Mouse (Mus musculus) MEL (cell line): ENCODE results near the gene Col25a1. TPM values are rescaled to one million over a fixed set of nuclear protein-coding genes. Genes with fewer than 3 reads are reported as not detected.

ENCODE experiments used
- DNase-seq: peaks from one replicate; pipeline ENCODE4 v3.0.0; 2011; ENCODE audit warnings: low read depth, low spot score
- H3K27ac ChIP-seq: 2 replicates; pipeline ENCODE4 v1.5.1; 2012; ENCODE audit warnings: low read depth, mild to moderate bottlenecking, control low read depth, low read length, moderate library complexity; ENCODE audit not compliant: control insufficient read depth
- H3K27me3 ChIP-seq, 2 experiments: fragments of 150-350 bp in 1 of 2; sonication (generic) in 1 of 2; 2 replicates each; pipeline ENCODE4 v1.6.1; 2012; ENCODE audit warnings: low read length in 2 of 2, mild to moderate bottlenecking in 2 of 2, improper control_type of control experiment in 1 of 2, moderate library complexity in 1 of 2; ENCODE audit not compliant: insufficient read depth in 2 of 2, control insufficient read depth in 1 of 2
- H3K36me3 ChIP-seq, 2 experiments: 2 replicates each; pipeline ENCODE4 v1.6.1; 2012 to 2014; ENCODE audit warnings: low read length in 2 of 2, improper control_type of control experiment in 1 of 2, inconsistent platforms in 1 of 2, mild to moderate bottlenecking in 1 of 2; ENCODE audit not compliant: insufficient read depth in 2 of 2, control insufficient read depth in 1 of 2
- H3K4me1 ChIP-seq, 2 experiments: fragments of 150-350 bp in 1 of 2; sonication (generic) in 1 of 2; 2 replicates each; pipeline ENCODE4 v1.6.1; 2012; ENCODE audit warnings: low read length in 2 of 2, improper control_type of control experiment in 1 of 2, mild to moderate bottlenecking in 1 of 2; ENCODE audit not compliant: insufficient read depth in 2 of 2, control insufficient read depth in 1 of 2
- H3K4me3 ChIP-seq, 2 experiments: fragments of 150-350 bp in 1 of 2; sonication (generic) in 1 of 2; 2 replicates each; pipeline ENCODE4 v1.5.1; 2012; ENCODE audit warnings: low read depth in 2 of 2, low read length in 2 of 2, mild to moderate bottlenecking in 2 of 2, moderate library complexity in 2 of 2, control low read depth in 1 of 2, improper control_type of control experiment in 1 of 2; ENCODE audit not compliant: control insufficient read depth in 1 of 2, insufficient read depth in 1 of 2
- H3K79me2 ChIP-seq: 2 replicates; pipeline ENCODE4 v1.6.1; 2012; ENCODE audit warnings: mild to moderate bottlenecking, low read length, moderate library complexity; ENCODE audit not compliant: control insufficient read depth, poor library complexity, insufficient read depth
- H3K9ac ChIP-seq: 2 replicates; pipeline ENCODE4 v1.6.1; 2012; ENCODE audit warnings: low read depth, mild to moderate bottlenecking, control low read depth, low read length, moderate library complexity; ENCODE audit not compliant: control insufficient read depth, poor library complexity, severe bottlenecking
- H3K9me3 ChIP-seq: fragments of 150-350 bp; sonication (generic); replicated peaks from 2 replicates; pipeline ENCODE4 v1.6.1; 2012; ENCODE audit warnings: mild to moderate bottlenecking, low read length, improper control_type of control experiment, moderate library complexity; ENCODE audit not compliant: insufficient read depth
- CHD2 ChIP-seq: IDR thresholded peaks from 2 replicates; pipeline ENCODE4 v1.6.1; 2011; ENCODE audit warnings: low read length, improper control_type of control experiment
- ELF1 ChIP-seq: IDR thresholded peaks from 2 replicates; pipeline ENCODE4 v1.6.1; 2014; ENCODE audit warnings: low read depth, mild to moderate bottlenecking, inconsistent platforms, low read length, improper control_type of control experiment, moderate library complexity
- EP300 ChIP-seq, 2 experiments: IDR thresholded peaks; 2 replicates each; pipeline ENCODE4 v1.6.1; 2011; ENCODE audit warnings: improper control_type of control experiment in 2 of 2, low read length in 2 of 2, low read depth in 1 of 2, mild to moderate bottlenecking in 1 of 2
- GABPA ChIP-seq: IDR thresholded peaks from 2 replicates; pipeline ENCODE4 v1.6.1; 2012; ENCODE audit warnings: low read depth, mild to moderate bottlenecking, inconsistent platforms, low read length, improper control_type of control experiment, moderate library complexity
- JUND ChIP-seq: IDR thresholded peaks from 2 replicates; pipeline ENCODE4 v1.6.1; 2011; ENCODE audit warnings: low read depth, mild to moderate bottlenecking, improper control_type of control experiment, low read length
- MAFK ChIP-seq: IDR thresholded peaks from 2 replicates; pipeline ENCODE4 v1.6.1; 2011; ENCODE audit warnings: low read depth, mild to moderate bottlenecking, low read length, improper control_type of control experiment, borderline replicate concordance
- MAZ ChIP-seq: IDR thresholded peaks from 2 replicates; pipeline ENCODE4 v1.6.1; 2012; ENCODE audit warnings: low read depth, mild to moderate bottlenecking, inconsistent platforms, low read length, improper control_type of control experiment
- MEF2A ChIP-seq: IDR thresholded peaks from 2 replicates; pipeline ENCODE4 v1.6.1; 2014; ENCODE audit warnings: low read depth, mild to moderate bottlenecking, inconsistent platforms, low read length, improper control_type of control experiment; ENCODE audit not compliant: poor library complexity, insufficient replicate concordance, severe bottlenecking; ENCODE audit errors: extremely low read depth
- MXI1 ChIP-seq: IDR thresholded peaks from 2 replicates; pipeline ENCODE4 v1.6.1; 2011; ENCODE audit warnings: mild to moderate bottlenecking, low read depth, low read length, improper control_type of control experiment
- MYB ChIP-seq: IDR thresholded peaks from 2 replicates; pipeline ENCODE4 v1.6.1; 2011; ENCODE audit warnings: mild to moderate bottlenecking, low read depth, low read length, improper control_type of control experiment
- MYC ChIP-seq: IDR thresholded peaks from 2 replicates; pipeline ENCODE4 v1.6.1; 2011; ENCODE audit warnings: low read depth, mild to moderate bottlenecking, low read length, improper control_type of control experiment, moderate library complexity
- NELFE ChIP-seq: IDR thresholded peaks from 2 replicates; pipeline ENCODE4 v1.6.1; 2011; ENCODE audit warnings: low read depth, low read length, improper control_type of control experiment
- POLR2A ChIP-seq, 2 experiments: IDR thresholded peaks; 2 replicates each; pipeline ENCODE4 v1.6.1; 2011 to 2012; ENCODE audit warnings: low read length in 2 of 2, mild to moderate bottlenecking in 2 of 2, control low read depth in 1 of 2, improper control_type of control experiment in 1 of 2, low read depth in 1 of 2, moderate library complexity in 1 of 2; ENCODE audit not compliant: control insufficient read depth in 1 of 2, insufficient read depth in 1 of 2, poor library complexity in 1 of 2
- POLR2AphosphoS5 ChIP-seq: IDR thresholded peaks from 2 replicates; pipeline ENCODE4 v1.6.1; 2012; ENCODE audit warnings: low read depth, borderline replicate concordance, mild to moderate bottlenecking, inconsistent platforms, low read length, moderate library complexity, mixed read lengths
- RAD21 ChIP-seq: IDR thresholded peaks from 2 replicates; pipeline ENCODE4 v1.6.1; 2011; ENCODE audit warnings: mild to moderate bottlenecking, low read depth, low read length, improper control_type of control experiment
- SMC3 ChIP-seq: IDR thresholded peaks from 2 replicates; pipeline ENCODE4 v1.6.1; 2011; ENCODE audit warnings: low read depth, low read length, improper control_type of control experiment
- TAL1 ChIP-seq: IDR thresholded peaks from 2 replicates; pipeline ENCODE4 v1.6.1; 2012; ENCODE audit warnings: mild to moderate bottlenecking, inconsistent platforms, low read length, moderate library complexity, mixed read lengths
- TBP ChIP-seq: IDR thresholded peaks from 2 replicates; pipeline ENCODE4 v1.8.0; 2011; ENCODE audit warnings: low read depth, low read length, improper control_type of control experiment
- TCF12 ChIP-seq: IDR thresholded peaks from 2 replicates; pipeline ENCODE4 v1.6.1; 2014; ENCODE audit warnings: low read depth, mild to moderate bottlenecking, inconsistent platforms, low read length, improper control_type of control experiment, moderate library complexity
- polyA plus RNA-seq, 2 experiments: library from polyadenylated mRNA; stranded (reverse) in 1 of 2; unstranded in 1 of 2; fragments of >175 nt in 1 of 2; fragments of >200 nt in 1 of 2; gene quantifications; 2 replicates each; pipeline versions ENCODE4 v1.2.1 to v1.2.4; 2012; ENCODE audit warnings: low replicate concordance in 2 of 2, low read depth in 1 of 2; ENCODE audit not compliant: insufficient read length in 2 of 2, insufficient read depth in 1 of 2, missing spikeins in 1 of 2
- total RNA-seq: library from RNA; depleted of rRNA; stranded (reverse); fragments of 300-350 nt; gene quantifications from 2 replicates; pipeline ENCODE4 v1.2.3, GENCODE M21; 2012

Gene Col25a1
- total and polyA plus RNA-seq, 3 experiments = not detected

DNA sequence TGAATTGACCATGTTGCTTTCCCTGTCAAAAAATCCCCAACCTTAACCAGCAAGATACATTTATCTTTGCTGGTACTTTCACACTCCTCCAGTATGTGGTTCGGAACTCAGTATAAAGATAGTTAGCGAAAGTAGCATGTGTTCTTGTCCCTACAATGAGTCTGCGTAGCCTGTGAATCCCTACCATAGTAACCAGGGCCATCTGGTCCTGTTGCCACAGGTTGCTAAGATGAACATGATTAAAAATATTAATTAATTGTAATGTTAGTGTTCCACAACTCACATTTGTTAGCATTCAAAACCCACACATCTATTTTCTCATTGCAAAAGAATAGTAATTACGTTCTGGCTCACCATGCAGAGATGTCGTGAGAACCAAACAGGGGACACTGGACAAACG, 434.3 kb downstream of the Col25a1 start:
- Histone ChIP-seq H3K79me2 (no peaks in the 10 kb centered on the region), H3K27me3 (no peaks in the 10 kb centered on the region; a peak in 1 of 4 replicates), H3K36me3 (no peaks in the 10 kb centered on the region), H3K4me1 (no peaks in the 10 kb centered on the region), H3K9me3 (no peaks in the 10 kb centered on the region), H3K27ac (no peak overlapping the region), H3K9ac (no peak overlapping the region), H3K4me3 (no peak overlapping the region)
- no peak for DNase-seq
- no peak for TF ChIP-seq RAD21
- TF ChIP-seq MYB = no peak
- no peak for TF ChIP-seq ELF1
- TF ChIP-seq MEF2A = no peak
- TF ChIP-seq EP300 (IDR thresholded peaks at IDR 0.05; ENCODE audit: low read depth in 1 of 2, low read length in 2 of 2) = no peak
- TF ChIP-seq POLR2A (IDR thresholded peaks at IDR 0.05; ENCODE audit: control insufficient read depth in 1 of 2, insufficient read depth in 1 of 2, low read depth in 1 of 2, low read length in 2 of 2, poor library complexity in 1 of 2) = no peak
- TF ChIP-seq JUND = no peak
- TF ChIP-seq TBP = no peak
- TF ChIP-seq MXI1 = no peak

DNA sequence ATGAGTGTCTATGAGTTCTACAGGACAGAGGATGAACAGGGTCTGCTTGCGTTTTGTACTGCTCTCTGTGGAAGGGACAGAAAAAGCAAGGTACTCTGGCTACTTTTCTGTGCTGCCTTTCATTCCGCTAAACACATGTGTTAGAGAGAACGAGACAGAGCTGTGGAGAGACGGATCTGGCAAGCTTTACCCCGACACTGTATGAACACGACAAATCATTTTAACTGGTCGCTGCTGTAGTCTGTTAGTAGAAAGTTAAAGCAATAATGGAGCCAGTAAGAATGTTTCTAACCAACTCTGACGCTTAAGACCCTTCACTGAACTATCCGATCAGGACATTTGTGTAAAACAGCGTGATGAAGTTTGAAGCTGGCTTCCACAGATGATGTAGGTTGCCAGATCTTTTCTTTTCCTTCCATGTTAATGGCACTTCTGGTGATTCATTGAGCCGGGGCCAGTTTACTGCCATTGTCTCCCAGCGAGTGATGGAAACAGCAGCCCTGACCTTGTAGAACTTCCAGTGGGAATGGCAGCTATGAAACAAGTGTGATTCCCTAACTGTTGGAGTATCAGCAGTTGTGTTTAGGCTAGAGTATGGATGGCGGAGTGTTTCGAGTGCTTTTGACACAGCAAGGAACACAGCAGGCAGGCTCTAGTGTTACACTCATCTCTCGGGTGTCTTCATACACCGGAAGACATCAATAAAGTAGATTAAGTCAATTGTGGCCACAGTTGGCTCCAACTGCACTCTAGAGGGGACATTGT, 437.2 kb downstream of the Col25a1 start:
- Histone ChIP-seq H3K27me3 (no peaks in the 10 kb centered on the region), H3K27ac (no peak overlapping the region), H3K9me3 (no peaks in the 10 kb centered on the region), H3K36me3 (no peaks in the 10 kb centered on the region), H3K9ac (no peak overlapping the region), H3K79me2 (no peaks in the 10 kb centered on the region), H3K4me1 (no peaks in the 10 kb centered on the region), H3K4me3 (no peak overlapping the region)
- DNase-seq = no peak
- TF ChIP-seq TAL1 (no peak), MYC (no peak), CHD2 (no peak), MAFK (no peak), SMC3 (no peak), MAZ (no peak), POLR2AphosphoS5 (no peak), GABPA (no peak), NELFE (no peak), TCF12 (no peak), TBP (no peak), RAD21 (no peak)
